Mouse (Mus musculus) Patski (cell line): ENCODE results near the gene Gm20388. TPM values are rescaled to one million over a fixed set of nuclear protein-coding genes. Genes with fewer than 3 reads are reported as not detected.

Experiments
- ATAC-seq: fragments of 100-300 bp; one replicate; pipeline ENCODE4 v1.8.0; 2021
- CTCF ChIA-PET: fragments of 350-600 bp; sonication (Branson Sonifier 250); formaldehyde crosslinking; loops from one replicate; lab custom pipeline; 2022; ENCODE audit warnings: inconsistent platforms; lab: Charles Lee
- POLR2A ChIA-PET: fragments of 350-600 bp; sonication (Branson Sonifier 250); formaldehyde crosslinking; loops from one replicate; lab custom pipeline; 2022; ENCODE audit warnings: antibody characterized with exemption, inconsistent platforms; lab: Charles Lee
- DNase-seq: peaks from one replicate; pipeline ENCODE4 v3.0.0-alpha.2; 2011; ENCODE audit warnings: low read depth, low spot score
- H3K27me3 ChIP-seq: fragments of 371-371 bp; one replicate; pipeline ENCODE4 v1.5.1; 2021
- CTCF ChIP-seq: fragments of 100-300 bp; IDR thresholded peaks from one replicate; pipeline ENCODE4 v1.5.1; 2021
- in situ Hi-C: fragments of 300-500 bp; cut with MboI; formaldehyde crosslinking; loops from 3 replicates; pipeline ENCODE4 v1.11.1; 2018; ENCODE audit warnings: low pct_unique_long_range_greater_than_20kb, mixed read lengths
- polyA plus RNA-seq: library from polyadenylated mRNA; unstranded; gene quantifications from one replicate; pipeline ENCODE4 v1.2.3, GENCODE M21; 2021

Gene Gm20388
- polyA plus RNA-seq, 1 experiment from 2014 or later = 86.7 TPM

- ChIA-PET POLR2A (interaction anchor here (0.5 kb wide), 1 partner anchor 239 kb away, joined by 3 read pairs; no protein-coding TSS in a partner anchor), CTCF (no interaction called here)
- no peaks in the 10 kb centered on the region for H3K27me3 ChIP-seq
- DNase-seq (no peak), ATAC-seq (no peak)
- in situ Hi-C loops = no loop called here
- TF ChIP-seq CTCF = no peak
Measured at GRCm38 (mm10) chr8:124256841-124257240, 4346.2 kb downstream of the Gm20388 start.

- ATAC-seq = peak; percentile 74
- H3K27me3 ChIP-seq = no peaks in the 10 kb centered on the region
- CTCF ChIA-PET = no interaction called here
- POLR2A ChIA-PET = interaction anchor here (0.5 kb wide), 1 partner anchor 238 kb away, joined by 3 read pairs; no protein-coding TSS in a partner anchor
- in situ Hi-C loops = no loop called here
- DNase-seq = peak; percentile 95
- TF ChIP-seq CTCF = no peak
Measured at GRCm38 (mm10) chr8:124257363-124257762, 4346.7 kb downstream of the Gm20388 start.

- H3K27me3 ChIP-seq = no peaks in the 10 kb centered on the region
- DNase-seq (no peak), ATAC-seq (no peak)
- POLR2A ChIA-PET = no interaction called here
- CTCF ChIA-PET = no interaction called here
- TF ChIP-seq CTCF = no peak
- in situ Hi-C loops = no loop called here
Measured at GRCm38 (mm10) chr8:124259146-124259545, 4348.5 kb downstream of the Gm20388 start.

DNA sequence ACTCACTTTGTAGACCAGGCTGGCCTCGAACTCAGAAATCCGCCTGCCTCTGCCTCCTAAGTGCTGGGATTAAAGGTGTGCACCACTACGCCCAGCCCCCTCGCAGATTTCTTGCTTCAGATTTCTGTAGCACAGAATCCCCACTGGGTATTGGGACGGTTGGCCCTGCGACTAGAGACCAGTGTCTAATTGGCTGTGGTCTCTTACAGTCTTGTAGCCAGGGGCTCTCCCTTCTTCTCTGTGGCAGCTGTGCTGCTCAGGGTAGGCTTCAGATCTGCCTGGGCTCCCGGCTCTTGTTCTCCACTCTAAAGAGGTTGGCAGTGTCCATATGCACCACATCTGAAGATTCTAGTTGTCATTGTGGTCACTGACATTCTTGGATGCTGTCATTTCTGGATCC, 4349.3 kb downstream of the Gm20388 start:
- CTCF ChIA-PET = no interaction called here

GRCm38 (mm10) chr8:124260371-124260770, 4349.7 kb downstream of the Gm20388 start:
- POLR2A ChIA-PET = no interaction called here
- DNase-seq (no peak), ATAC-seq (no peak)
- in situ Hi-C loops = no loop called here
- CTCF ChIA-PET = no interaction called here
- TF ChIP-seq CTCF = no peak
- no peaks in the 10 kb centered on the region for H3K27me3 ChIP-seq

More for the DNA sequence above, 4349.3 kb downstream of the Gm20388 start:
- no peaks in the 10 kb centered on the region for H3K27me3 ChIP-seq
- in situ Hi-C loops = no loop called here
- POLR2A ChIA-PET = no interaction called here
- no peak for ATAC-seq
- TF ChIP-seq CTCF = no peak
- no peak for DNase-seq

- ChIA-PET CTCF (no interaction called here), POLR2A (no interaction called here)
- in situ Hi-C loops = no loop called here
- DNase-seq (no peak), ATAC-seq (no peak)
- TF ChIP-seq CTCF = no peak
- no peaks in the 10 kb centered on the region for H3K27me3 ChIP-seq
Measured at GRCm38 (mm10) chr8:124263058-124263457, 4352.4 kb downstream of the Gm20388 start.

- CTCF ChIA-PET = no interaction called here
- H3K27me3 ChIP-seq = no peaks in the 10 kb centered on the region
- no peak for DNase-seq
- in situ Hi-C loops = no loop called here
- no peak for TF ChIP-seq CTCF
- ATAC-seq = no peak
- POLR2A ChIA-PET = interaction anchor here (0.7 to 0.9 kb wide), 2 partner anchors 23 to 32 kb away, joined by 3 read pairs; no protein-coding TSS in a partner anchor
Measured at GRCm38 (mm10) chr8:124264032-124264431, 4353.4 kb downstream of the Gm20388 start.

DNA sequence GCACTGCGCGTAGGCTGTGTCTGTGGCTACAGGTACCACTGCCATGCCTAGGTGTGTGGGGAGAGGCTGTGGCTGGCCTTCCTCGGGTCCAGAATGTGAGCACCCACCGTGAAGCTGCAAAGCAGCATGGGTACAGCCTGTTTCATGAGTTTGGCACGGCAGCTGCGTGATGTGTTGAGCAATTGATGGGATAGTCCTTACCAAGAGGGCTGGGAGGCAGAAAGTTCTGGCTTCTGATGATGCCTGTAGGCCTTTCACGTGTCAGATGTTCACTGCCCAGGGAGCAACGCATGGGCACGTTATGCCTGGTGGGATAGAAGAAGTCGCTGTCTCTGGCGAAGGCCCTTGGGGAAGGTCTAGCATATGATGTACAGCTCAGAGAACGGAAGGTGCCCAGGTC, 4354.0 kb downstream of the Gm20388 start:
- in situ Hi-C loops = no loop called here
- no peak for ATAC-seq

GRCm38 (mm10) chr8:124265130-124265529, 4354.5 kb downstream of the Gm20388 start:
- TF ChIP-seq CTCF = no peak
- DNase-seq = no peak
- ChIA-PET POLR2A (interaction anchor here (0.6 to 0.8 kb wide), 2 partner anchors 11 to 56 kb away, joined by 3 read pairs; no protein-coding TSS in a partner anchor), CTCF (no interaction called here)
- no peak for ATAC-seq
- in situ Hi-C loops = no loop called here
- no peaks in the 10 kb centered on the region for H3K27me3 ChIP-seq

More for the DNA sequence above, 4354.0 kb downstream of the Gm20388 start:
- H3K27me3 ChIP-seq = no peaks in the 10 kb centered on the region
- CTCF ChIA-PET = no interaction called here
- POLR2A ChIA-PET = interaction anchor here (0.9 kb wide), 1 partner anchor 22 kb away, joined by 3 read pairs; no protein-coding TSS in a partner anchor
- no peak for DNase-seq
- TF ChIP-seq CTCF = no peak

DNA sequence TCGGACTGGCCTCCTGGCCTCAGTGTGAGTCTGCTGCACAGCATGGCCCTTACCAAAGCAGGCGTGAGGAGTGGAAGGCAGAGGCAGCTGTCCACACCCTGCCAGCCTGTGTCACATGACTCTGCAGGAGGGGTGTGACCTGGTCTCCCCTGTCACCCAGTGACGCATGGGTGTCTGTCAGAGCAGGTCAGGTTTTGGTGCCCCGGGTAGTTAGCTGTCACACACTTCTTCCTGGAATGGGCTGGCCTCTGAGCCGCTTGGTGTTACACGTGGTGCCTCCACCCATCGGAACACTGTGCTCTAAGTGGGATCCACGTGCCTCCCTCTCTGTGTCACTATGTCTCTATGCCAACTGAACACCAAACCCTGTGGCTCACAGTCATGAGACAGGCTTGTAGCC, 4355.2 kb downstream of the Gm20388 start:
- TF ChIP-seq CTCF = no peak
- in situ Hi-C loops = no loop called here
- ChIA-PET CTCF (no interaction called here), POLR2A (interaction anchor here (0.6 to 0.8 kb wide), 2 partner anchors 11 to 56 kb away, joined by 3 read pairs; no protein-coding TSS in a partner anchor)
- no peak for DNase-seq
- ATAC-seq = no peak
- no peaks in the 10 kb centered on the region for H3K27me3 ChIP-seq

GRCm38 (mm10) chr8:124267206-124267605, 4356.6 kb downstream of the Gm20388 start:
- CTCF ChIA-PET = no interaction called here
- no peak for TF ChIP-seq CTCF
- DNase-seq = no peak
- no peaks in the 10 kb centered on the region for H3K27me3 ChIP-seq
- no peak for ATAC-seq
- POLR2A ChIA-PET = no interaction called here
- in situ Hi-C loops = no loop called here
